Mouse (Mus musculus): ENCODE data around the gene Gja10. TPM values are rescaled to one million over a fixed set of nuclear protein-coding genes. Genes with fewer than 3 reads are reported as not detected.

Gja10 gene
- not detected in 2 replicates for polyA plus RNA-seq (2014; fragmentation: Nextera tagmentation; extraction: Ambion mirVana)

DNA sequence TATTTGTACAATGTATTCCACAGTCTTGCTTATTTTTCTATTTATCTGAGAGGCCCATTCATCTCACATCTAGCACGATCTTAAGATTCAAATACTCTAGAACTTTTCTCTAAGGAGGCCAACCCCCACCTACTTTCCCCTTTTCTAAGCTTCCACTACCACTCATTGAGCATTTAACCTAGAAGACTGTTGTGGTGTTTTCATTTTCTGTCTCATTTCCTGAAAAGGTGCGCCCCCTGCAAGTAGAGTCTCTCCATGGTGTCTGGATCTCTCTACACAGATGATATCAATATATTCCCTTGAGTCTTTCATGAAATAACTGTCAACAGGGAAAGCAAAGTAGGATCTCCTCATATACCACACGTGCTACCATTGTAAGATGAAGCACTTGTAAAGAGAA, at the start of gene Gja10:
TSS of gene Gja10 (minus strand) at position 101 of the 400 bp plus-strand sequence.
- no peak within 1 kb of the TSS for H3K27ac ChIP-seq (ENCODE audit: low read depth, low read length)
- H3K4me3 ChIP-seq (ENCODE audit: low read depth, low read length): no peak within 1 kb of the TSS
- H3K36me3 ChIP-seq (ENCODE audit: control insufficient read depth, insufficient read depth, low read length): no peaks in the 10 kb centered on the region
- DNase-seq (ENCODE audit: low spot score) (no peak), ATAC-seq (ENCODE audit: insufficient read depth, low FRiP score, low TSS enrichment) (no peak)
- 71% methylated on average over 3 of the region's 3 CpGs for WGBS
- H3K27me3 ChIP-seq (ENCODE audit: control insufficient read depth, insufficient read depth, low read length): no peaks in the 10 kb centered on the region
- H3K9me3 ChIP-seq (ENCODE audit: control insufficient read depth, low read length): no peaks in the 10 kb centered on the region
- H3K4me2 ChIP-seq (ENCODE audit: low read depth): no peak within 1 kb of the TSS
- H3K4me1 ChIP-seq (ENCODE audit: control insufficient read depth, insufficient read depth, low read length): no peaks in the 10 kb centered on the region
- H3K9ac ChIP-seq (ENCODE audit: low read length): no peak within 1 kb of the TSS

DNA sequence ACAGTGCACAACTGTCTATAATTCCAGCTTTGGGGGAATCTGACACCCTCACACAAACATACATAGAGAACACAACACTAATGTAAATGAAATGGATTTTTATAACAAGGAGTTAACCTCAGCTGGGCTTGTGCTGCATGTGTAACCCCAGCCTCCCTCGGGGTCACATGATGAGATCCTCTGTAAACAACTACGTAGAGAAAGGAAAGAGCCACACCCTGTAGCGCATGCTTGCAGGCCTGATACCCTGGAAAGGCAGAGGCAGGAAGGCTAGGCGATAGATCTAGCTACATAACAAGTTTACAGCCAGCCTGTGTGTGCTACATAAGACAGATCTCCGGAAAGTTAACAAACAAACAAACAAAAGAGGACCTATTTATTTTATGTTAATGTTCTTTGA, 49.1 kb upstream of the Gja10 start:
- Histone ChIP-seq H3K9ac (ENCODE audit: low read length) (no peak overlapping the region), H3K9me3 (ENCODE audit: control insufficient read depth, low read length) (no peaks in the 10 kb centered on the region), H3K27ac (ENCODE audit: low read depth, low read length) (no peak overlapping the region), H3K4me3 (ENCODE audit: low read depth, low read length) (no peak overlapping the region), H3K36me3 (ENCODE audit: control insufficient read depth, insufficient read depth, low read length) (no peaks in the 10 kb centered on the region; the same call in 1 of the 2 replicates), H3K27me3 (ENCODE audit: control insufficient read depth, insufficient read depth, low read length) (no peaks in the 10 kb centered on the region), H3K4me2 (ENCODE audit: low read depth) (no peak overlapping the region), H3K4me1 (ENCODE audit: control insufficient read depth, insufficient read depth, low read length) (0 out of 2 replicates have a peak, but pooled peaks cover 2% of the 10 kb centered on the region)
- no peak for DNase-seq (ENCODE audit: low spot score)
- ATAC-seq (ENCODE audit: insufficient read depth, low FRiP score, low TSS enrichment): no peak
- WGBS: 91% methylated on average over 5 of the region's 5 CpGs

DNA sequence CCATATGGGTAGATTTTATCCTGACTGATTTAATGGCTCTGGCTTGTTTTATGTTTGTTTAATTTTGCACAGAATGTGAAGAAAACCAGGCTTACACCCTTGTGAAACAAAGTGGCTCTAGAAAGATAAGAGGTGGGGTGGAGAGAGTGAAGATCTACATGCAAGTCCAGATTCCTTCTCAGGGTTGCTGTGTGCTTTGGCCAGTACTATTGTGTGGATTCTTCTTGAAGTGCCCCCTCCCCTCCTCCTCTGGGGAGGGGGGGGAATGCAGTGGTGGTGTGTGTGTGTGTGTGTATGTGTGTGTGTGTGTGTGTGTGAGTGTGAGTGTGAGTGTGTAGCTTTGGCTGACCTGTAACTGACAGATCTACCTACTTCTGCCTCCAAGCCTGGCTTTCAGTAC, 19.1 kb upstream of the Gja10 start:
- H3K27ac ChIP-seq (ENCODE audit: low read depth, low read length): no peak overlapping the region
- H3K36me3 ChIP-seq (ENCODE audit: control insufficient read depth, insufficient read depth, low read length): no peaks in the 10 kb centered on the region
- no peaks in the 10 kb centered on the region for H3K27me3 ChIP-seq (ENCODE audit: control insufficient read depth, insufficient read depth, low read length)
- ATAC-seq (ENCODE audit: insufficient read depth, low FRiP score, low TSS enrichment) (no peak), DNase-seq (ENCODE audit: low spot score) (no peak)
- no peak overlapping the region for H3K4me3 ChIP-seq (ENCODE audit: low read depth, low read length)
- no peak overlapping the region for H3K4me2 ChIP-seq (ENCODE audit: low read depth)
- H3K4me1 ChIP-seq (ENCODE audit: control insufficient read depth, insufficient read depth, low read length): no peaks in the 10 kb centered on the region
- no peaks in the 10 kb centered on the region for H3K9me3 ChIP-seq (ENCODE audit: control insufficient read depth, low read length)
- no peak overlapping the region for H3K9ac ChIP-seq (ENCODE audit: low read length)

DNA sequence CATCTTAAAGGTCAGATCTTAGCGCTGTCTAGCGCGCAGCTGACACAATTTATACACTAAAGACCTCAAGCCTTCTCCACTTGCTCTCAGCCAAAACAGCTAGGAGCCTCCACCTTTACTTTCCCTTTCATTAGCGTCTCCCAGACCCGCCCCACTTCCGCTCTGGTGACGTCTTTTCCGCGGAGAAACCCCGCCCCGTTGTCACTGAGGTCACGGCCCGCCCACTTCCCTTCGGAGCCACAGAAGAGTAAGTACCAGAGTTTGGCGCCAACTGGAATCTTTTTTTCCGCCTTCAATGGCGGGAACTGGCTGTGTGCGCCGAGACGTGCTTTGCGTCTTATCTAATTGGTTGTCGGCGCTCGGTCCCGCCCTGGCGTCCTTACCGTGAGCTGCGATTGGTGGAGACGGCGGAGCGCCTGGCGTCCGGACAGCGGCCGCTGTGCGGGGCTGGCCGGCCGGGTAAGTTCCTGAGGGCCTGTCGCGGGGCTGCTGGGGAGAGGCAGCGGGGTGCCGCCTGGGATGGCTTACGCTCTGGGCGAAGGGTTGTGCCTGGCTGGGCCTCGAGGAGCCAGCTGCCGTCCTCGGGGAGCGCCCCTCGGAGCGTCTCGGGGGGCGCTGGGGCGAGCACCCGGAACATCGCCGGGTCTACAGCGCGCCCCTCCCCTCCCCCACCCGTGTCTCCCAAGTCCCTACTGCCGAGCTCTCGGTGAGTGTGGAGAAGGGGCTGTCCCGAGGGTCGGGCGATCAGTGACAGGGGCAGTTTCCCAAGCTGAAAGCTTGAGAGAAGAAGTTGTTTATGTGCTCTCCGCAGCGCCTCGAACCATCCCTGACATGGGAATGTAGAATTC, 12.7 kb upstream of the Gja10 start, which contains the start of gene Casp8ap2:
TSS of gene Casp8ap2 (plus strand) at position 418 of the 848 bp plus-strand sequence.
- H3K9ac ChIP-seq (ENCODE audit: low read length): peak within 1 kb of the TSS; percentile 84
- H3K4me3 ChIP-seq (ENCODE audit: low read depth, low read length): peak within 1 kb of the TSS; percentile 93
- no peaks in the 10 kb centered on the region for H3K27me3 ChIP-seq (ENCODE audit: control insufficient read depth, insufficient read depth, low read length)
- DNase-seq (ENCODE audit: low spot score) (peak; percentile 99), ATAC-seq (ENCODE audit: insufficient read depth, low FRiP score, low TSS enrichment) (peak; percentile 100)
- peaks cover 9% of the 10 kb centered on the region for H3K4me1 ChIP-seq (ENCODE audit: control insufficient read depth, insufficient read depth, low read length)
- peak within 1 kb of the TSS; percentile 70; the same call in 1 of the 2 replicates for H3K27ac ChIP-seq (ENCODE audit: low read depth, low read length)
- H3K4me2 ChIP-seq (ENCODE audit: low read depth): peak within 1 kb of the TSS; percentile 75
- H3K9me3 ChIP-seq (ENCODE audit: control insufficient read depth, low read length): no peaks in the 10 kb centered on the region
- no peaks in the 10 kb centered on the region for H3K36me3 ChIP-seq (ENCODE audit: control insufficient read depth, insufficient read depth, low read length)
- under 1% methylated on average over 64 of the region's 67 CpGs for WGBS

DNA sequence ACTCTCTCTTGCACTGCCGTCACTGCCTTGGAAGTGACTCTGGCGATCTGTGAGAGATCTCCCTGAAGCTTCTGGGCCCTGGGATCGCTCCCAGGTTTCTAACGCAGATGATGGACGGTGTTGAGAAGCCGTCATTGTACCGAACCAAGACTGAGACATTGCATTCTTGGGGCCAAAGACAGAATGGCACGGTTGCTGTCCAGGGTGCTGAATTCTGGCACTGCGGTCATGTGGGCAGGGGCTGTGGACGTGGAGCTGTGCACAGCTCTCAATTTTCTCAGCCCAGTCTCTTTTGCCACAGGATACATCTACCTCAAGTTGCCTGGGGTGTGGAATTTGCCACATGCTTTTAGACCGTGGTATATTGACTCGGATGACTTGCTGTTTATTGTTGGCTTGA, 1.4 kb downstream of the Gja10 start:
- no peak overlapping the region for H3K9ac ChIP-seq (ENCODE audit: low read length)
- no peak overlapping the region for H3K4me2 ChIP-seq (ENCODE audit: low read depth)
- 30% methylated on average over 12 of the region's 12 CpGs for WGBS
- DNase-seq (ENCODE audit: low spot score) (peak; percentile 62), ATAC-seq (ENCODE audit: insufficient read depth, low FRiP score, low TSS enrichment) (no peak)
- no peaks in the 10 kb centered on the region for H3K9me3 ChIP-seq (ENCODE audit: control insufficient read depth, low read length)
- H3K27me3 ChIP-seq (ENCODE audit: control insufficient read depth, insufficient read depth, low read length): no peaks in the 10 kb centered on the region
- no peaks in the 10 kb centered on the region for H3K4me1 ChIP-seq (ENCODE audit: control insufficient read depth, insufficient read depth, low read length)
- H3K36me3 ChIP-seq (ENCODE audit: control insufficient read depth, insufficient read depth, low read length): no peaks in the 10 kb centered on the region
- H3K27ac ChIP-seq (ENCODE audit: low read depth, low read length): no peak overlapping the region
- no peak overlapping the region for H3K4me3 ChIP-seq (ENCODE audit: low read depth, low read length)

DNA sequence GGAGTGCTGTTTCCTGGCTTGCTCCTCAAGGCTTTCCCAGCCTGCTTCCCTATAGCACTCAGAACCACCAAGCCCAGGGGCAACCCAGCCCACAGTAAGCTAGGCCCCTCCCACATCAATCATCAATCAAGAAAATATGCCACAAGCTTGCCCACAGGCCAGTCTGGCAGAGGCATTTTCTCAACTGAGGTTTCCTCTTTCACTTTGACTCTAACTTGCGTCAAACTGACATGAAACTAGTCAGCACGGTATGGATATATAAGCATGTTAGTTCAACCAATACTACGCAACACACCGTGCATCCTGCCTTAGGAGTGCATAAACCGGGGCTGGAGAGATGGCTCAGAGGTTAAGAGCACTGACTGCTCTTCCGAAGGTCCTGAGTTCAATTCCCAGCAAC, 14.3 kb downstream of the Gja10 start:
- H3K4me2 ChIP-seq (ENCODE audit: low read depth): no peak overlapping the region
- ATAC-seq (ENCODE audit: insufficient read depth, low FRiP score, low TSS enrichment): no peak
- H3K27me3 ChIP-seq (ENCODE audit: control insufficient read depth, insufficient read depth, low read length): no peaks in the 10 kb centered on the region
- H3K4me1 ChIP-seq (ENCODE audit: control insufficient read depth, insufficient read depth, low read length): no peaks in the 10 kb centered on the region
- H3K36me3 ChIP-seq (ENCODE audit: control insufficient read depth, insufficient read depth, low read length): no peaks in the 10 kb centered on the region
- H3K9ac ChIP-seq (ENCODE audit: low read length): no peak overlapping the region
- H3K9me3 ChIP-seq (ENCODE audit: control insufficient read depth, low read length): no peaks in the 10 kb centered on the region
- DNase-seq (ENCODE audit: low spot score): no peak
- 87% methylated on average over 6 of the region's 6 CpGs for WGBS
- H3K4me3 ChIP-seq (ENCODE audit: low read depth, low read length): no peak overlapping the region
- H3K27ac ChIP-seq (ENCODE audit: low read depth, low read length): no peak overlapping the region

DNA sequence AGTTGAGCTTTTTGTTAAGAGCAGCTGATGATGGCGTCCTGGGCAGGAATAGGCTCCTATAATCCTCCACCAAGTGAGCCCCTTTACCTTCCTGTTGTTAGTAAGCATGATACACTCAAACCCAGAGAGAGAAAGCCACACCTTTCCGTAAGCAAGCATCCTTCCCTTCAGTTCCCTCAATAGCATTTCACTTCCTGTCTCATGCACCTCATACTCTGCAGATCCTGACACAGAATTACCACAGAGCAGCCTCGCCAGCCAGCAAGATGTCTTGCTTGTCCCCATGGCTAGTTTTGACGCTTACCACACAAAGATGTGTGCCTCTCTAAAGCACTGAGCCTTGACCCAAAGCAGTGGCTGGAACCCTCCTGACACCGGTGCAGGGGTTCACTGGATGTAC, 15.0 kb downstream of the Gja10 start:
- H3K27ac ChIP-seq (ENCODE audit: low read depth, low read length): no peak overlapping the region
- 88% methylated on average over 5 of the region's 5 CpGs for WGBS
- no peak overlapping the region for H3K4me2 ChIP-seq (ENCODE audit: low read depth)
- DNase-seq (ENCODE audit: low spot score) (no peak), ATAC-seq (ENCODE audit: insufficient read depth, low FRiP score, low TSS enrichment) (no peak)
- no peaks in the 10 kb centered on the region for H3K27me3 ChIP-seq (ENCODE audit: control insufficient read depth, insufficient read depth, low read length)
- no peaks in the 10 kb centered on the region for H3K4me1 ChIP-seq (ENCODE audit: control insufficient read depth, insufficient read depth, low read length)
- no peak overlapping the region for H3K9ac ChIP-seq (ENCODE audit: low read length)
- H3K36me3 ChIP-seq (ENCODE audit: control insufficient read depth, insufficient read depth, low read length): no peaks in the 10 kb centered on the region
- no peak overlapping the region for H3K4me3 ChIP-seq (ENCODE audit: low read depth, low read length)
- no peaks in the 10 kb centered on the region for H3K9me3 ChIP-seq (ENCODE audit: control insufficient read depth, low read length)

DNA sequence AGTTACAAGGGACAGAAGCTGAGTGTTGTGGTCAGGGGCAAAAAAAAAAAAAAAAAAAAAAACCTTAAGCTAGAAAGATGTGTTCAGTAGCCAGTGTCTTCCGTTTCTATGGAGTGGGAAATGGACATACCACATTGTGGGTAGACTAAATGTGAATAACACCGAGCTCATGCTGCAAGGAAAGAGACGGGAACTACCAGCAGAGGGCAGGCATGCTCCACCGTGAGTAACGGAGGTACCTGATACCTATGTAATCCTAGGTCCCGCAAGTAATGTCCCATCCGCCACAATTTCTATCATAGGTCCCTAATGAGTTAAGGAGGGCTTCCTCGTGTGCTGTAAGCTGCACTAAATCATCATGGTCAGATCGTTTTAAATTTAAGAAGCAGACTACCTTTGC, 16.0 kb downstream of the Gja10 start:
- no peaks in the 10 kb centered on the region for H3K4me1 ChIP-seq (ENCODE audit: control insufficient read depth, insufficient read depth, low read length)

DNA sequence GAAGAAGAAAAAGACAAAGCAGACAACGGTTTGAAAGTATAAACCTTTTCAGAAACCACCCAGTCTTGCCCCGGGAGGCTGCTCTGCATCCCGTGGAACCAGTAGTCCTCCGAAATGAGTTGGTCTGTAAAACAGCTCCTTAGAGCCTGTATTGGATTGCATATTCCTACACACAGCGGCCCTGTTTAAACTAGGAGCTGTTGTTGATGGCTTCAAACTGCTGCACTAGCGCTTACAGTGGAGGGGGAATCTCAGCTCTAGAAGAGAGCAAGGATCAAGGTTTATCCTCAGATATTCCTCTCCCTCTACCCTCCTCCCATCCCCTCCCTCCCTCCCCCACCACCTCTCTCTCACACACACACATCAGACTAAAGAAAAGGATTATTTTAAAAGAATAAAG, 18.4 kb downstream of the Gja10 start:
- Histone ChIP-seq H3K9me3 (ENCODE audit: control insufficient read depth, low read length) (no peaks in the 10 kb centered on the region), H3K4me3 (ENCODE audit: low read depth, low read length) (no peak overlapping the region), H3K4me1 (ENCODE audit: control insufficient read depth, insufficient read depth, low read length) (no peaks in the 10 kb centered on the region), H3K27me3 (ENCODE audit: control insufficient read depth, insufficient read depth, low read length) (no peaks in the 10 kb centered on the region), H3K4me2 (ENCODE audit: low read depth) (no peak overlapping the region), H3K36me3 (ENCODE audit: control insufficient read depth, insufficient read depth, low read length) (peaks cover 5% of the 10 kb centered on the region), H3K9ac (ENCODE audit: low read length) (no peak overlapping the region), H3K27ac (ENCODE audit: low read depth, low read length) (no peak overlapping the region)
- WGBS: 57% methylated on average over 6 of the region's 6 CpGs
- no peak for DNase-seq (ENCODE audit: low spot score)
- no peak for ATAC-seq (ENCODE audit: insufficient read depth, low FRiP score, low TSS enrichment)

More for the DNA sequence above, 16.0 kb downstream of the Gja10 start:
- Histone ChIP-seq H3K4me2 (ENCODE audit: low read depth) (no peak overlapping the region), H3K9me3 (ENCODE audit: control insufficient read depth, low read length) (no peaks in the 10 kb centered on the region), H3K27me3 (ENCODE audit: control insufficient read depth, insufficient read depth, low read length) (no peaks in the 10 kb centered on the region), H3K36me3 (ENCODE audit: control insufficient read depth, insufficient read depth, low read length) (no peaks in the 10 kb centered on the region), H3K4me3 (ENCODE audit: low read depth, low read length) (no peak overlapping the region), H3K9ac (ENCODE audit: low read length) (no peak overlapping the region), H3K27ac (ENCODE audit: low read depth, low read length) (no peak overlapping the region)
- ATAC-seq (ENCODE audit: insufficient read depth, low FRiP score, low TSS enrichment) (no peak), DNase-seq (ENCODE audit: low spot score) (peak; percentile 66)
- WGBS: 16% methylated on average over 9 of the region's 9 CpGs
